Mouse (Mus musculus): Measurements from ENCODE around the gene Fbxo34. TPM values are rescaled to one million over a fixed set of nuclear protein-coding genes. Genes with fewer than 3 reads are reported as not detected.

Fbxo34 gene
- polyA plus RNA-seq, 1 experiment, result 21.1 TPM

DNA sequence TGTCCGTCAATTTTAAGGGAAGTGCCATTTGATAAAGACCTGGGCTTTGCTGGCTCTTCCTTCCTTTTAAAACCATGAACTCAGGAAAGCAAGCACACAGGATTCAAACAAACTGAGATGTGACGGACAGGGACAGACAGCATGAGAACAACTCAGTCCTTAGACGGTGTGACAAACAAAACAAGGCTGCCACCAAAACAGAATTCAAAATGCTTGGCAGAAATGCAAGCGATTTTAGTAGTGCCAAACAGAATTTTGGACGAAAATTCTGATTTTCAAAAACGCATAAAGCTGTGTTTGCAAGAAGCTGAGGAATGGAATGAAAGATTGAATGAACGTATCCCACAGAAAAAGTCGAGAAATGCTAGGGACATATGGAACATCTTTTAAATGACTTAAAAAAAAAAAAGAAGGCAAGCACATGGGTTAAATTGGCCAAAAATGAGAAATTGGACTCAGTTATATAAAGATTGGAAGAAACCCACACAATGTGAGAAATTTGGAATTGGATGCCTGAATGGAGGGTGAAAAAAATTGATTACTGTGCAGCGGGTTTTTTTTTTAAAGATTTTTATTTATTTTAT lies 12.7 kb downstream of the Fbxo34 start:
- H3K4me1 ChIP-seq (ENCODE audit: control insufficient read depth, insufficient read depth, low read length), result no peaks in the 10 kb centered on the region
- WGBS, result 72% methylated on average over 9 of the region's 9 CpGs
- no peak for TF ChIP-seq POLR2A (IDR thresholded peaks at IDR 0.05; ENCODE audit: borderline replicate concordance, control insufficient read depth, low read depth, low read length)
- TF ChIP-seq CTCF (IDR thresholded peaks at IDR 0.05; ENCODE audit: control insufficient read depth, insufficient read depth, low read length), result no peak
- no peak overlapping the region for H3K27ac ChIP-seq (ENCODE audit: control insufficient read depth, insufficient read depth, low read depth, low read length, poor library complexity)
- H3K4me3 ChIP-seq (replicated peaks; ENCODE audit: control insufficient read depth, low read depth, low read length), result no peak overlapping the region

DNA sequence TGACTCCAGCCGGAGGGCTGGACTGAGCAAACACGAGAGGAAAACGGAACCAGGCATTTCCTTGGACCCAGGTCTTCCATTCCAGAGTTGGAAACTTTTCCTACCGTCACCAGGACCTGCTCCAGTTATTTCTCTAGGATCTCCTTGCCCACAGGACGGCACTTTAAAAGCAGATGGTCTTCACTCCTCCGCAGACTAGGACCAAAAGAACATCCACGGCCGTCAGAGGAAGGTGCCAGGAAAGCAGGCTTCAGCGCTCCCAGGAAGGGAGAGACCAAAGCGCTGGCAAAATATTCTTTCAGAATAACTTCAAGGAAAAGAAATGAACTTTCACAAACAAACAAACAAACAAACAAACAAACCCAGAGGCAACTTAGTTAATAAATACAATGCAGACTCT lies 14.2 kb downstream of the Fbxo34 start:
- TF ChIP-seq CTCF (IDR thresholded peaks at IDR 0.05; ENCODE audit: control insufficient read depth, insufficient read depth, low read length), result no peak
- TF ChIP-seq POLR2A (IDR thresholded peaks at IDR 0.05; ENCODE audit: borderline replicate concordance, control insufficient read depth, low read depth, low read length), result no peak
- Histone ChIP-seq H3K27ac (ENCODE audit: control insufficient read depth, insufficient read depth, low read depth, low read length, poor library complexity) (no peak overlapping the region), H3K4me3 (replicated peaks; ENCODE audit: control insufficient read depth, low read depth, low read length) (no peak overlapping the region), H3K4me1 (ENCODE audit: control insufficient read depth, insufficient read depth, low read length) (no peaks in the 10 kb centered on the region)
- 79% methylated on average over 10 of the region's 10 CpGs for WGBS

- Histone ChIP-seq H3K4me3 (replicated peaks; ENCODE audit: control insufficient read depth, low read depth, low read length) (no peak overlapping the region), H3K27ac (ENCODE audit: control insufficient read depth, insufficient read depth, low read depth, low read length, poor library complexity) (no peak overlapping the region), H3K4me1 (ENCODE audit: control insufficient read depth, insufficient read depth, low read length) (no peaks in the 10 kb centered on the region; the same call in 1 of the 2 replicates)
- TF ChIP-seq POLR2A (IDR thresholded peaks at IDR 0.05; ENCODE audit: borderline replicate concordance, control insufficient read depth, low read depth, low read length) (no peak), CTCF (IDR thresholded peaks at IDR 0.05; ENCODE audit: control insufficient read depth, insufficient read depth, low read length) (no peak)
- WGBS, result 47% methylated on average over 7 of the region's 7 CpGs
Observed at GRCm38 (mm10) chr14:47465468-47466175, 15.4 kb downstream of the Fbxo34 start.

DNA sequence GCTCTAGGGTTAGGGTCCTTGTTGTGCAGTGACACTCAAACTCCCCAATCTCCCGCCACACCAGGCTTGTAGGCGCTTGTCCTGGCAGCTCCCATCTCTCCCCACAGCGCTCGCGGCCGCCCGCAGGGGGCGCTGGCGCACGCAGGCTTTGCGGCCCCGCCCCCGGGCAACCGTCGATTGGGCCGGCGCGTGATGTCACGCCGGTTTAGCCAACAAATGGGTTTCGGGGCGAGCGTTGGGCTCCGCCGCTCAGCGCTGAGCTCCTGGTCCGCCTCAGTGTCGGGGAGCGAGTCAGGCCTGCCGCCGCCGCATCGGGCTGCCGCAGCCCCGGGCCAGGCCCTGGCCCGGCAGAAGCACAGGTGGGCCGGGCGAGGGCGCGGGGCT lies 22.1 kb downstream of the Fbxo34 start:
- under 1% methylated on average over 40 of the region's 40 CpGs for WGBS
- H3K4me1 ChIP-seq (ENCODE audit: control insufficient read depth, insufficient read depth, low read length), result peaks cover 2% of the 10 kb centered on the region
- H3K4me3 ChIP-seq (replicated peaks; ENCODE audit: control insufficient read depth, low read depth, low read length), result peak overlapping the region; percentile 98
- peak overlapping the region; percentile 96 for H3K27ac ChIP-seq (ENCODE audit: control insufficient read depth, insufficient read depth, low read depth, low read length, poor library complexity)
- TF ChIP-seq POLR2A (IDR thresholded peaks at IDR 0.05; ENCODE audit: borderline replicate concordance, control insufficient read depth, low read depth, low read length) (peak; percentile 94), CTCF (IDR thresholded peaks at IDR 0.05; ENCODE audit: control insufficient read depth, insufficient read depth, low read length) (peak; percentile 85)

DNA sequence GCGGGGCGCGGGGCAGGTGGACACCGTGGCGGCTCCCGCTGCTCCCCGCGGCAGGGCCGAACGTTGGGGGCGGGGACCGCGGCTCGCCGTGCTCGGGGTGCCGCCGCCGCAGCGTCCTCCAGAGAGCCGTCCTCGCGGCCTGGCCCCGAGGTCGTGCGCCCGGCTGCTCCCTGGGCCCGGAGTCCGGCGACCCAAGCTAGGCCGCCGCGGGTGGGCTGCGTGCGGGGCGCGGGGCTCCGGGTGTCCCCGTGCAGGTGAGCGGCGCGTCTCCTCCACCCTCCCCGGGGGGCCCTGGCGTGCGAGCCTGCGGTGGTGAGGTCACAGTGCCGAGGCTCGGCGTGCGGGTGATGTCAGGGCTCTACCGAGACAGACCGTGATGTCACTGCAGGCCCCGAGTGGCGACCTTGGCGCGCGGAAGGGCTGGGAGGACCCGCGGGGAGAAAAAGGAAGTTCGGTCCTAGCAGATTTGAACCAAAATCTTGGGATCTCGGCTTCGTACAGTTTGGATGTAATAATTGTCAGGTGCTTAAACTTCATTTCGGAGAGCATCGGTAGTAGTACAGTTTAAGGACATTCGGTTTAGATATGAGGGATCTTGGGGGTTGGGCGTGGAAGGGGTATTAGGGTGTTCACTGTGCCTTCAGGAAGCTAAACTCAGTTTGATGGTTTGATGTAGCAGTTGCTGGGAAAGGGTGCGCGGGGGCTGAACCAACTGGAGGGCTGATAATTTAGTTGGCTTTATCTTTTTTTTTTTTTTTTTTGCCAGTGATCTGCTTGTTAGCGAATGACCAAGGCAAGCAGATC lies 22.7 kb downstream of the Fbxo34 start:
- no peak for TF ChIP-seq POLR2A (IDR thresholded peaks at IDR 0.05; ENCODE audit: borderline replicate concordance, control insufficient read depth, low read depth, low read length)
- H3K27ac ChIP-seq (ENCODE audit: control insufficient read depth, insufficient read depth, low read depth, low read length, poor library complexity), result peak overlapping the region; percentile 96
- H3K4me1 ChIP-seq (ENCODE audit: control insufficient read depth, insufficient read depth, low read length), result peaks cover 2% of the 10 kb centered on the region
- WGBS, result under 1% methylated on average over 69 of the region's 69 CpGs
- H3K4me3 ChIP-seq (replicated peaks; ENCODE audit: control insufficient read depth, low read depth, low read length), result peak overlapping the region; percentile 98

DNA sequence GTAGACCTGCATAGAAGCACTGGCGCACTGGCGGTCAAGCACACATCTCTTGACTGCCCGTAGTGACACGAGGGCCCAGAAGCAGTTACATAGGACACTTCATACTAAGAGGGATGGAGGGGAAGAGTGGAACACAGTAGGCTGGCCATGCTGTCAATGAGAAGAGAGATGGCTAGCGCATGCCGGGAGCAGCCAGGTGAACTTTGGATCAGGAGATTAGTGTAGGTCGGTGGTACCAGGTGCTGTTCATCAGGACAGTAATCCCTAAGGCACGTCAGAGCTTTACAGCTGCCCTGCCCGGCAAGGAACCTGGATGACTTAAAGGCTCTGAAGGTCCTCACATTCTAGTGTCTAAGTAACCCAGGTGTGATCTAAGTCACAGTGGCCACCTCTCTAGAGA lies 23.7 kb downstream of the Fbxo34 start:
- TF ChIP-seq CTCF (IDR thresholded peaks at IDR 0.05; ENCODE audit: control insufficient read depth, insufficient read depth, low read length) (no peak), POLR2A (IDR thresholded peaks at IDR 0.05; ENCODE audit: borderline replicate concordance, control insufficient read depth, low read depth, low read length) (no peak)
- H3K4me1 ChIP-seq (ENCODE audit: control insufficient read depth, insufficient read depth, low read length), result peaks cover 2% of the 10 kb centered on the region
- WGBS, result 88% methylated on average over 9 of the region's 9 CpGs
- peak overlapping the region; percentile 51 for H3K4me3 ChIP-seq (replicated peaks; ENCODE audit: control insufficient read depth, low read depth, low read length)
- H3K27ac ChIP-seq (ENCODE audit: control insufficient read depth, insufficient read depth, low read depth, low read length, poor library complexity), result no peak overlapping the region

GRCm38 (mm10) chr14:47474571-47475254 lies 24.5 kb downstream of the Fbxo34 start:
- Histone ChIP-seq H3K4me1 (ENCODE audit: control insufficient read depth, insufficient read depth, low read length) (peaks cover 3% of the 10 kb centered on the region), H3K27ac (ENCODE audit: control insufficient read depth, insufficient read depth, low read depth, low read length, poor library complexity) (no peak overlapping the region), H3K4me3 (replicated peaks; ENCODE audit: control insufficient read depth, low read depth, low read length) (peak overlapping the region; percentile 20)
- TF ChIP-seq CTCF (IDR thresholded peaks at IDR 0.05; ENCODE audit: control insufficient read depth, insufficient read depth, low read length), result no peak
- no peak for TF ChIP-seq POLR2A (IDR thresholded peaks at IDR 0.05; ENCODE audit: borderline replicate concordance, control insufficient read depth, low read depth, low read length)
- WGBS, result 82% methylated on average over 8 of the region's 8 CpGs

- 87% methylated on average over 4 of the region's 4 CpGs for WGBS
- Histone ChIP-seq H3K4me3 (replicated peaks; ENCODE audit: control insufficient read depth, low read depth, low read length) (no peak overlapping the region), H3K4me1 (ENCODE audit: control insufficient read depth, insufficient read depth, low read length) (peaks cover 3% of the 10 kb centered on the region), H3K27ac (ENCODE audit: control insufficient read depth, insufficient read depth, low read depth, low read length, poor library complexity) (no peak overlapping the region)
- TF ChIP-seq CTCF (IDR thresholded peaks at IDR 0.05; ENCODE audit: control insufficient read depth, insufficient read depth, low read length) (no peak), POLR2A (IDR thresholded peaks at IDR 0.05; ENCODE audit: borderline replicate concordance, control insufficient read depth, low read depth, low read length) (no peak)
Observed at GRCm38 (mm10) chr14:47476266-47476665, 26.0 kb downstream of the Fbxo34 start.
